Mouse (Mus musculus): ENCODE measurements around the gene Snx27.

- no peak for TF ChIP-seq CTCF (conservative IDR thresholded peaks at IDR 0.05 in 1 of 2, IDR thresholded peaks at IDR 0.05 in 1 of 2; ENCODE audit: low read depth in 2 of 2, low read length in 2 of 2)
- no peak for TF ChIP-seq SMC3 (IDR thresholded peaks at IDR 0.05; ENCODE audit: low read depth, low read length)
Observed at GRCm38 (mm10) chr3:94477981-94478422, 104.5 kb downstream of the Snx27 start, which contains the start of gene Celf3.

Measured in CH12.LX (cell line).